Mouse (Mus musculus): ENCODE measurements at regions not wholly inside any gene's neighbourhood (a gene's known extent, or its start where the extent isn't known, plus 50 kb on each side); places are given as distances from the start of the nearest gene placed in this dataset.
A peak's percentile ranks its signal among the peaks of the same experiment; 100 is the strongest.

- DNase-seq (ENCODE audit: low spot score in 2 of 2) = no peak
These were observed 477.4 kb upstream of the Diaph2 start for GRCm38 (mm10) chrX:129272135-129272534.

- DNase-seq (ENCODE audit: low spot score in 2 of 2) = peak in 1 of 2 experiments; percentile 5
These were observed 445.6 kb upstream of the Diaph2 start for GRCm38 (mm10) chrX:129303987-129304386.

- no peak for DNase-seq (ENCODE audit: low spot score in 2 of 2)
These were observed 440.2 kb upstream of the Diaph2 start for GRCm38 (mm10) chrX:129309380-129309779.

- DNase-seq (ENCODE audit: low spot score in 2 of 2) = no peak
These were observed 420.1 kb upstream of the Diaph2 start for GRCm38 (mm10) chrX:129329441-129329840.

- DNase-seq (ENCODE audit: low spot score in 2 of 2) = no peak
These were observed 416.7 kb upstream of the Diaph2 start for GRCm38 (mm10) chrX:129332810-129333209.
